Mouse (Mus musculus) neutrophil, adult 83 days (primary cell): ENCODE data around the gene Furin. TPM values are rescaled to one million over a fixed set of nuclear protein-coding genes. Genes with fewer than 3 reads are reported as not detected.

Experiments
- total RNA-seq, 2 experiments: library from RNA; stranded (reverse); gene quantifications; one replicate each; pipeline ENCODE4 v1.2.4; 2023

The Furin gene
- 100 to 1,000 TPM; 121 to 137 TPM for total RNA-seq

GRCm38 (mm10) chr7:80405188-80405695 is at the start of gene Furin:
Furin (minus strand) TSS chr7:80405436.

GRCm38 (mm10) chr7:80387633-80388543 is 17.3 kb downstream of the Furin start, which contains the start of gene Fes:
Fes (minus strand) TSS chr7:80387946.

GRCm38 (mm10) chr7:80371041-80371751 is 34.0 kb downstream of the Furin start, which contains the start of gene Man2a2:
Man2a2 (minus strand) TSS chr7:80371375.

GRCm38 (mm10) chr7:80342858-80343257 is 62.4 kb downstream of the Furin start, which contains the start of gene Hddc3:
Hddc3 (plus strand) TSS chr7:80343104.

GRCm38 (mm10) chr7:80340793-80341192 is 64.4 kb downstream of the Furin start, which contains the start of gene Unc45a:
Unc45a (minus strand) TSS chr7:80341005.

Other genes starting within 250 kb of the Furin start
- 10 to 100 TPM; 23.2 to 28.9 TPM for gene Sema4b, start 218.6 kb downstream of the Furin start, total RNA-seq
- 10 to 100 TPM; 78.9 to 85.8 TPM for gene Cib1, start 172.6 kb downstream of the Furin start, total RNA-seq
- gene Gdpgp1, start 172.6 kb downstream of the Furin start, total RNA-seq = 1 to 10 TPM; 2.4 to 3.3 TPM
- gene Ttll13, start 159.1 kb downstream of the Furin start, total RNA-seq = 1 to 10 TPM in 1 of 2 experiments, under 1 TPM in 1; 0.31 to 1.0 TPM
- gene Ngrn, start 144.2 kb downstream of the Furin start, total RNA-seq = 10 to 100 TPM; 14.8 to 15.2 TPM
- gene Vps33b, start 135.8 kb downstream of the Furin start, total RNA-seq = 10 to 100 TPM; 12.6 to 14.4 TPM
- 100 to 1,000 TPM in 1 of 2 experiments, 10 to 100 TPM in 1; 99.2 to 104 TPM for gene Prc1, start 111.0 kb downstream of the Furin start, total RNA-seq
- gene Rccd1, start 81.0 kb downstream of the Furin start, total RNA-seq = 1 to 10 TPM; 4.9 to 5.9 TPM
- gene Unc45a, start 64.4 kb downstream of the Furin start, total RNA-seq = 10 to 100 TPM; 43.0 to 53.3 TPM
- gene Hddc3, start 62.3 kb downstream of the Furin start, total RNA-seq = 10 to 100 TPM in 1 of 2 experiments, 1 to 10 TPM in 1; 6.1 to 13.9 TPM
- 10 to 100 TPM; 33.7 to 35.2 TPM for gene Man2a2, start 34.1 kb downstream of the Furin start, total RNA-seq
- gene Fes, start 17.5 kb downstream of the Furin start, total RNA-seq = 100 to 1,000 TPM; 532 to 573 TPM
- gene Blm, start 129.7 kb upstream of the Furin start, total RNA-seq = 10 to 100 TPM; 25.4 to 26.7 TPM